Mouse (Mus musculus): Measurements from ENCODE around the gene Prkag3. TPM values are rescaled to one million over a fixed set of nuclear protein-coding genes. Genes with fewer than 3 reads are reported as not detected.

Prkag3 gene
- total RNA-seq (2015) = not detected in 2 replicates
- total RNA-seq (2017) = not detected in 2 replicates

- ATAC-seq (replicated peaks; ENCODE audit: poor library complexity) = peak; percentile 98
These were observed at the start of gene Prkag3 for GRCm38 (mm10) chr1:74748643-74749271. Gene Prkag3, minus strand, starts transcription at chr1:74749221.

GRCm38 (mm10) chr1:74797459-74797858 lies 48.4 kb upstream of the Prkag3 start:
- ATAC-seq (replicated peaks; ENCODE audit: poor library complexity) = no peak

- no peak for ATAC-seq (replicated peaks; ENCODE audit: poor library complexity)
These were observed 46.1 kb upstream of the Prkag3 start for GRCm38 (mm10) chr1:74795145-74795529.

GRCm38 (mm10) chr1:74794487-74795144 lies 45.6 kb upstream of the Prkag3 start:
- ATAC-seq (replicated peaks; ENCODE audit: poor library complexity) = 0 out of 2 replicates have a peak, but pooled peaks have one; percentile 42

DNA sequence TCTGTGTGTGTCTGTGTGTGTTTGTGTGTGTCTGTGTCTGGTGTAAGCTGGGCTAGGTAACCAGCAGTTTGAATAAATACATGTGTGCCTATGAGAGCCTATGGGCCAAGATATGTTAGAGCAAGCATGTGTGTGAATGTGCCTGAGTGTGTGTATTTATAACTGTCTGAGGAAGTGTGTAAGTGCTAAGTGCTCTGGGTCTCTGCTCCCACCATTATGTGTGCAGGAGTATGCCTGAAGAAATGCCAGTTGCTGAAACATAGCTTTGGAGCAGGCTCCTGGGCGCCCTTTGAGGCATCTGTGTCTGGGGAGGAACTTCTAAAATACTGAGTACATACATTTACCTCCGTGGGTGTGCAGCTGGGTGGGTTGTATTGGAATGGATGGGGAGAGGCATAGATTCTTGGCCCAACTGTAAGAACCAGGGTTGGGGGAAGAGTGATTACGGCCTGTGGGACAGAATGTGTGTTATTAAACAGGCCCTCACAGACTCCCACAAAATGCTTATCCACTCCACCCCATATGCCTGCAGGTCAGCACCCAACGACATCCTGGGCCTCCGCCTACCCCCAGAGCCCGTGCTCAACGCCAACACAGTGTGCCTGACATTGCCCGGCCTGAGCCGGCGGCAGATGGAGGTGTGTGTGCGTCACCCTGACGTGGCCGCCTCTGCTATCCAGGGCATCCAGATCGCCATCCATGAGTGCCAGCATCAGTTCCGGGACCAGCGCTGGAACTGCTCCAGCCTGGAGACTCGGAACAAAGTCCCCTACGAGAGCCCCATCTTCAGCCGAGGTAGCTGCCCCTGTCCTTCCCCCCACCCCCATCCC lies 44.0 kb upstream of the Prkag3 start:
- ATAC-seq (replicated peaks; ENCODE audit: poor library complexity) = no peak

DNA sequence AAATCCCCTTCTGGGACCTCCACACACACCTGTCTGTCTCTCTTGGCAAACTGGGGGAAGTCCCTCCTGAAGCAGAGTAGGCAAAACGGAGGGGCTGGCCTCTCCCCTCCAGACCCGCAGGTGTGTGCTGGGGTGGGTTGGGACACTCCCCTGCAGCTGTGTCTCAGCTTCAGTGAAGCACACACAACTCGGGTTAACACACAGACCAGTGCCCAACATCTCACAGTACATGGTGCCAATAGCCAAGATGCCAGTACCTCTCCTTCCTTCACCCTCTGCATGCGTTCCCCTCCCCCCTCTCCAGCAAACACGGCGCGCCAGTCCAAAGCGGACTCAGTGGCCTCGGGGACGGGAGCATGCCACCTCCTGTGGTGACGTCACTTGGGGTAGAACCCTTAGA lies 42.2 kb upstream of the Prkag3 start, which contains the start of gene Wnt10a:
Wnt10a (plus strand) TSS at position 268 of the 400 bp plus-strand sequence.
- ATAC-seq (replicated peaks; ENCODE audit: poor library complexity) = no peak

DNA sequence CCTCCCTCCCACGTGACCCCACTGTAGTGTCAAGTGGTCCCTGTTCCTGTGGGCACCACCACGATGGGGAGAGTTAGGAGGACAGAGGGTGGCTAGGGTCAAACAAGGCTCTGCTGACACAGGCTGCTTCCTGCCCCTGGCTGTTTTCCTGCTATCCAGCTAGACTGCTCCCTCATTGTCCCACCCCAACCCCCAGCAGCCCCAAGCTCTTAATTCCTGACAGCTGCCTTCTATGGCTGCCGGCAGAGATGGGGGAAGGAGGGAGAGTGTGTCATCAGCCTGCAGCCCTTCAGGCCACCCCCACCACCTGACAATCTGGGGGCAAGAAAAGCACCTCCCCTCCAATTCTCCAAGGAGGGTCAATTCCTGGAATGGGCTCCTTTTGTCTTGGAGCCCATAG lies 41.1 kb upstream of the Prkag3 start:
- ATAC-seq (replicated peaks; ENCODE audit: poor library complexity) = no peak

GRCm38 (mm10) chr1:74788603-74789176 lies 39.7 kb upstream of the Prkag3 start:
- ATAC-seq (replicated peaks; ENCODE audit: poor library complexity) = peak; percentile 57

GRCm38 (mm10) chr1:74787846-74788245 lies 38.8 kb upstream of the Prkag3 start:
- peak; percentile 77 for ATAC-seq (replicated peaks; ENCODE audit: poor library complexity)

- peak; percentile 57 for ATAC-seq (replicated peaks; ENCODE audit: poor library complexity)
These were observed 35.2 kb upstream of the Prkag3 start for GRCm38 (mm10) chr1:74784041-74784759.

GRCm38 (mm10) chr1:74783554-74783953 lies 34.5 kb upstream of the Prkag3 start:
- ATAC-seq (replicated peaks; ENCODE audit: poor library complexity) = no peak

DNA sequence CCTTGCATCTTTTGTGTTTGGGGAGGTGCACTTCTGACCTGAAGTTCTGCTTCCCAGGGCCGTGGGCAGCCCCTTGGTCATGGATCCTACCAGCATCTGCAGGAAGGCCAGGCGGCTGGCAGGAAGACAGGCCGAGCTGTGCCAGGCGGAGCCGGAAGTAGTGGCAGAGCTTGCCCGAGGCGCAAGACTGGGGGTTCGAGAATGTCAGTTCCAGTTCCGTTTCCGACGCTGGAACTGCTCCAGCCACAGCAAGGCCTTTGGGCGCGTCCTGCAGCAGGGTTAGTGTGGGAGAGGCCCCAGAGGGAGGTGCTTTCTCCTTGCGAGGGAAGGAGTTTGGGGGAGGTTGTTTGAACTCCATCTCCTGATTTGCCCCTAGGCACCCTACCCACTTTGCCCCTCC lies 33.0 kb upstream of the Prkag3 start:
- ATAC-seq (replicated peaks; ENCODE audit: poor library complexity) = peak; percentile 62

GRCm38 (mm10) chr1:74778934-74779486 lies 30.0 kb upstream of the Prkag3 start:
- no peak for ATAC-seq (replicated peaks; ENCODE audit: poor library complexity)

GRCm38 (mm10) chr1:74775816-74776215 lies 26.8 kb upstream of the Prkag3 start:
- peak; percentile 49 for ATAC-seq (replicated peaks; ENCODE audit: poor library complexity)

DNA sequence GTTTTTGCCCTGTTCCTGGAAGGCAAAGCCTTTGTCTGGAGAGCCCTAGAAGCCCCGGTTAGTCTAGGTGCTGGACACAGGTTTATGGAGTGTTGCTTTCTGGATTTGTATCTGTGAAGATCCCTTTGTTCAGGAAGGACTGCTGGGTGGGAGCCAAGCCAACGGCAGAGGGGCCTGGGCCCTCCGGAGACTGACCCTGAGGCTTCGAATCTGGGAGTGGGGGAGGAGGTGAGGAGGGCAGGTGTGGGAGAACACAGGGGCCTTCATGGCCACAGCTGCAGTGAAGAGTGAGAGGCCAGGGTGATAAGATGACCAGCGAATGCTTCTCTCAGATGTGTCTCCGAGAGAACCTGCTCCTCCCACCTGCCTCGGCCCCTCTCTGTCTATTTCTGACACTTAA lies 25.0 kb upstream of the Prkag3 start:
- no peak for ATAC-seq (replicated peaks; ENCODE audit: poor library complexity)

GRCm38 (mm10) chr1:74773136-74773535 lies 24.1 kb upstream of the Prkag3 start:
- peak; percentile 96 for ATAC-seq (replicated peaks; ENCODE audit: poor library complexity)

DNA sequence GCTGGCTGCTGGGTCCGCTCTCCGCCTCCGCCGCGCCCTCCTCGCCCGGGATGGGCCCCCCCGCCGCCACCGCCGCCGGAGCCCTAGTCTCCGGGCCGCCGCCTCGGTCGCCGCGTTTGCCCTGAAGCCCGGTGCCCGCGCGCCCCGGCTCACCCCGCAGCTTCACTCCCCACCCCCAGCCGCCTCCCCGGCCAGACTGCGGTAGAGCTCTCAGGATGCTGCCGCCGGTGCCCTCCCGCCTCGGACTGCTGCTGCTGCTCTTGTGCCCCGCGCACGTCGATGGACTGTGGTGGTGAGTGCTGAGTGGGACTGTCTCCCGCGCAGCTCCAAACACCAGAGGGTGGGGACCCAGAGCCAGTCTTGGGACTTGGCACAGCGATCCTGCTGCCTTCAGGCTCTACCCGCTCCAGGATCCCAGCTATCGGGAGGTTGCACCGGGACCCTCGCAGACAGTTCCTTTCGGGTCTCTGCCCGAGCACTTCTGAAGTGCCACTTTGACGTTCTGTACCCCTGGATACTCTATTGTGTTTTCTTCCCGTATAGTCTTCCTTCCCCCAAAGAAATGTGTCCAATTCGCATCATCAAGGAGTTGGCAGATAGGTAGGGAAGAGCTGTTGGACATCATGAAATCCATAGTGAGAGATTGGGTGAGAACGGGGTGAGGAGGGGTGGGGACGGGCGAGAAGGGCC lies 23.1 kb upstream of the Prkag3 start:
- ATAC-seq (replicated peaks; ENCODE audit: poor library complexity) = no peak

GRCm38 (mm10) chr1:74771845-74771930 lies 22.7 kb upstream of the Prkag3 start, which contains the start of gene Wnt6:
Gene Wnt6, plus strand, starts transcription at chr1:74771892.
- ATAC-seq (replicated peaks; ENCODE audit: poor library complexity) = no peak

- ATAC-seq (replicated peaks; ENCODE audit: poor library complexity) = no peak
These were observed 22.4 kb upstream of the Prkag3 start for GRCm38 (mm10) chr1:74771467-74771844.

GRCm38 (mm10) chr1:74770727-74771466 lies 21.9 kb upstream of the Prkag3 start:
- no peak for ATAC-seq (replicated peaks; ENCODE audit: poor library complexity)
